Mouse (Mus musculus) C2C12 (cell line): ENCODE results near the gene Bckdha.

ENCODE experiments used
- CTCF ChIP-seq: IDR thresholded peaks from one replicate; pipeline ENCODE4 v1.5.1; 2011; ENCODE audit not compliant: control insufficient read depth, insufficient read depth, insufficient read length
- MAX ChIP-seq: IDR thresholded peaks from one replicate; pipeline ENCODE4 v1.6.1; 2011; ENCODE audit warnings: mild to moderate bottlenecking, control low read depth
- MYOD1 ChIP-seq: IDR thresholded peaks from one replicate; pipeline ENCODE4 v1.6.1; 2011; ENCODE audit warnings: low read depth; ENCODE audit not compliant: control insufficient read depth, insufficient read length

GRCm38 (mm10) chr7:25679971-25680370, 21.2 kb upstream of the Bckdha start:
- TF ChIP-seq CTCF (no peak), MYOD1 (no peak), MAX (no peak)
